Mouse (Mus musculus) olfactory bulb, adult 2 months (tissue): Measurements from ENCODE around the gene Dgcr8.

Experiments
- CTCF ChIP-seq: fragments of 200-500 bp; IDR thresholded peaks from 2 replicates; pipeline ENCODE4 v1.5.1; 2012; ENCODE audit warnings: low read depth, mild to moderate bottlenecking, low read length, moderate library complexity; ENCODE audit not compliant: insufficient read depth
- POLR2A ChIP-seq: fragments of 200-500 bp; IDR thresholded peaks from 2 replicates; pipeline ENCODE4 v1.6.1; 2012; ENCODE audit warnings: mild to moderate bottlenecking, low read depth, low read length, moderate library complexity; ENCODE audit not compliant: insufficient read depth

- no peak for TF ChIP-seq CTCF
- TF ChIP-seq POLR2A = no peak
Observed at GRCm38 (mm10) chr16:18227897-18228422, 61.1 kb downstream of the Dgcr8 start.
